Mouse (Mus musculus) midbrain, embryonic 14.5 days (tissue): ENCODE measurements around the gene Olfr558. TPM values are rescaled to one million over a fixed set of nuclear protein-coding genes. Genes with fewer than 3 reads are reported as not detected.

Experiments used
- ATAC-seq: fragments of 200-750 bp; cut with Nextera tagmentation; 2 replicates; pipeline ENCODE4 v1.8.0; 2017; ENCODE audit warnings: moderate number of reproducible peaks, moderate library complexity; ENCODE audit not compliant: low FRiP score, low TSS enrichment
- DNase-seq: peaks from one replicate; pipeline ENCODE4 v3.0.0-alpha.2; 2015
- H3K27ac ChIP-seq: fragments of 300-500 bp; sonication (generic); replicated peaks from 2 replicates; pipeline ENCODE4 v1.5.1; 2014; ENCODE audit warnings: mild to moderate bottlenecking, low read depth, low read length, moderate library complexity
- H3K27me3 ChIP-seq: fragments of 300-500 bp; sonication (generic); 2 replicates; pipeline ENCODE4 v1.6.1; 2014; ENCODE audit warnings: low read length, control low read depth, mixed read lengths; ENCODE audit not compliant: control insufficient read depth, insufficient read depth
- H3K36me3 ChIP-seq: fragments of 300-500 bp; sonication (generic); 2 replicates; pipeline ENCODE4 v1.6.1; 2014; ENCODE audit warnings: low read length, control low read depth; ENCODE audit not compliant: control insufficient read depth, insufficient read depth
- H3K4me1 ChIP-seq: fragments of 300-500 bp; sonication (generic); 2 replicates; pipeline ENCODE4 v1.6.1; 2014; ENCODE audit warnings: mild to moderate bottlenecking, antibody characterized with exemption, low read length, control low read depth; ENCODE audit not compliant: control insufficient read depth, insufficient read depth
- H3K4me2 ChIP-seq: fragments of 300-500 bp; sonication (generic); 2 replicates; pipeline ENCODE4 v1.6.1; 2014; ENCODE audit warnings: mild to moderate bottlenecking, low read length, moderate library complexity
- H3K4me3 ChIP-seq: fragments of 300-500 bp; sonication (generic); replicated peaks from 2 replicates; pipeline ENCODE4 v1.5.1; 2014; ENCODE audit warnings: low read depth, low read length
- H3K9ac ChIP-seq: fragments of 300-500 bp; sonication (generic); replicated peaks from 2 replicates; pipeline ENCODE4 v1.6.1; 2014; ENCODE audit warnings: mild to moderate bottlenecking, low read length, moderate library complexity
- H3K9me3 ChIP-seq: fragments of 300-500 bp; sonication (generic); 2 replicates; pipeline ENCODE4 v1.6.1; 2016; ENCODE audit warnings: low read length, control low read depth, mixed read lengths; ENCODE audit not compliant: control insufficient read depth
- WGBS: fragments of 180-500 bp; shearing (Covaris S2); extraction: QIAGEN DNeasy Blood & Tissue Kit; methylation state at CpG from one replicate; pipeline ENCODE4 v1.1.7; 2014; 5-methylcytosine and 5-hydroxymethylcytosine counted together
- polyA plus RNA-seq: library from polyadenylated mRNA; unstranded; fragments of >200 nt; fragmentation: Nextera tagmentation; extraction: Ambion mirVana; gene quantifications from 2 replicates; pipeline ENCODE4 v1.2.1, GENCODE M21; 2014

Gene Olfr558
- polyA plus RNA-seq, 1 experiment from 2014 or later = not detected

- H3K4me2 ChIP-seq = no peak overlapping the region
- no peaks in the 10 kb centered on the region for H3K9me3 ChIP-seq
- 86% methylated on average over 7 of the region's 7 CpGs for WGBS
- no peaks in the 10 kb centered on the region for H3K36me3 ChIP-seq
- no peak overlapping the region for H3K9ac ChIP-seq
- no peak overlapping the region for H3K27ac ChIP-seq
- no peaks in the 10 kb centered on the region for H3K4me1 ChIP-seq
- DNase-seq (no peak), ATAC-seq (no peak)
- no peaks in the 10 kb centered on the region for H3K27me3 ChIP-seq
- no peak overlapping the region for H3K4me3 ChIP-seq
Observed at GRCm38 (mm10) chr7:102698461-102698860, 3.6 kb upstream of the Olfr558 start.

DNA sequence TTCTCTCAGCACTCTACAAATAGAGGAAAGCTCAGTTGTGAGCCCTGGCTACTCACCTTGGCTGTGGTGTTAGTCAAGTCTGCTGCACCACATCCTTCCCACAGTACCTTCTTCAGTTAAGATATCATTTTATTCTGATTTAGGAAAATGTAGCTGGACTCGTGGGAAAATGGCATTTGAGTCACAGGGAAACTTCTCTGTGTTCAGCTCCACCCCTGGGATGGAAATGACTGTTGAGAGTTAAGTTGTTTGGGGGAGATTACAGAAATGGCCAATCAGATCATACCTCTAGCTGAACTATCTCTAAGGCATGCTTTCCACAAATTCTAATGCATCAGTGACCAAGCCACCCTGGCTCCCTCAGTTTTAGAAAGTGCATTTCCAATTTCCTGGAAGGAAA, 17.0 kb downstream of the Olfr558 start, which contains the start of gene Olfr33:
TSS of gene Olfr33 (minus strand) at position 101 of the 400 bp plus-strand sequence.
- H3K27ac ChIP-seq = no peak within 1 kb of the TSS
- no peak within 1 kb of the TSS for H3K4me3 ChIP-seq
- 54% methylated on average over 1 of the region's 1 CpGs for WGBS
- no peaks in the 10 kb centered on the region for H3K4me1 ChIP-seq
- ATAC-seq (no peak), DNase-seq (no peak)
- no peaks in the 10 kb centered on the region for H3K27me3 ChIP-seq
- no peaks in the 10 kb centered on the region for H3K9me3 ChIP-seq
- no peaks in the 10 kb centered on the region for H3K36me3 ChIP-seq
- no peak within 1 kb of the TSS for H3K4me2 ChIP-seq
- H3K9ac ChIP-seq = no peak within 1 kb of the TSS

DNA sequence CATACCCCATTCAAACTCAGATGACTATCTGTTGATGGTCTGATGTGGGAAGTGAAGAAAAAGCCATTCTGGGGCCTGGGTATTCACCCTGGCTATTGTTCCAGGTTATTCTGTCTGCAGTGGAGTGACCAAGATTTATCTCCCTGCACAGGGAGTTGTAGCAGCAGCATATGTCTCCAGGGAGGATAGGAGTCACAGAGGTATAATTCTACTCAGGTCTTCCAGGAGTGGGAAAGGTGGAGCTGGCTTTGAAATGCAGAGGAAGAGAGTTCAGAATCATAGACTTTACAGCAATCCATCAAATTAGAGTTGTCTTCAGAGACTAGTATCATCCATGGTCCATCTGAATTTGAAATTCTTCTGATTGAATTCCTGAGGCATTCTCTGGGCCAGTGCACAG, 25.4 kb downstream of the Olfr558 start, which contains the start of gene Olfr559:
TSS of gene Olfr559 (minus strand) at position 101 of the 400 bp plus-strand sequence.
- DNase-seq (no peak), ATAC-seq (no peak)
- Histone ChIP-seq H3K9me3 (no peaks in the 10 kb centered on the region), H3K4me3 (no peak within 1 kb of the TSS), H3K27me3 (no peaks in the 10 kb centered on the region), H3K27ac (no peak within 1 kb of the TSS), H3K36me3 (no peaks in the 10 kb centered on the region), H3K9ac (no peak within 1 kb of the TSS), H3K4me1 (no peaks in the 10 kb centered on the region), H3K4me2 (no peak within 1 kb of the TSS)

GRCm38 (mm10) chr7:102733793-102734192, 31.8 kb downstream of the Olfr558 start:
- no peaks in the 10 kb centered on the region for H3K27me3 ChIP-seq
- H3K4me1 ChIP-seq = no peaks in the 10 kb centered on the region
- ATAC-seq = peak; percentile 31; the same call in 1 of the 2 replicates
- H3K9me3 ChIP-seq = no peaks in the 10 kb centered on the region
- DNase-seq = no peak
- no peak overlapping the region for H3K9ac ChIP-seq
- H3K36me3 ChIP-seq = no peaks in the 10 kb centered on the region
- WGBS = 86% methylated on average over 1 of the region's 1 CpGs
- no peak overlapping the region for H3K4me2 ChIP-seq
- no peak overlapping the region for H3K27ac ChIP-seq
- H3K4me3 ChIP-seq = no peak overlapping the region

DNA sequence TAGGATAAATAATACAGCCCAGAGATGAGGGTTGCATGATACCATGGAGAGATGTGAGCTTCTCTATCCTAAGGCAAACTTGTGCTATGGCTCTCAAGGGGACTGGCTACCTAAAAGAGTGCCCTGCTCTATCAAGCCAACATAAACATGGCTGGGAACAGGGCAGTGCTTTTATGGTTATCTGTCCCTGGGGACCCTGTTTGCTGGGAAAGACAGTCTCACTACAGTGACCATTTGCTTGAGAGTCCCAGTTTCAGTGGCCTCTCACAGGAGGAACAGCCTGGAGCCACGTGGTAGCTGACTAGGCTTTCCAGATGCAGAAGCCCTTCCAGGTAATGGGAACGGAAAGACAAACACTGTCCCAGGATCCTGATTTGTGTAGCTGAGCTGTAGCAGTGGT, 35.7 kb downstream of the Olfr558 start:
- Histone ChIP-seq H3K36me3 (no peaks in the 10 kb centered on the region), H3K27me3 (no peaks in the 10 kb centered on the region), H3K9ac (no peak overlapping the region), H3K4me3 (no peak overlapping the region), H3K27ac (no peak overlapping the region), H3K9me3 (no peaks in the 10 kb centered on the region), H3K4me2 (no peak overlapping the region), H3K4me1 (no peaks in the 10 kb centered on the region)
- DNase-seq (no peak), ATAC-seq (no peak)
- WGBS = 65% methylated on average over 2 of the region's 2 CpGs

DNA sequence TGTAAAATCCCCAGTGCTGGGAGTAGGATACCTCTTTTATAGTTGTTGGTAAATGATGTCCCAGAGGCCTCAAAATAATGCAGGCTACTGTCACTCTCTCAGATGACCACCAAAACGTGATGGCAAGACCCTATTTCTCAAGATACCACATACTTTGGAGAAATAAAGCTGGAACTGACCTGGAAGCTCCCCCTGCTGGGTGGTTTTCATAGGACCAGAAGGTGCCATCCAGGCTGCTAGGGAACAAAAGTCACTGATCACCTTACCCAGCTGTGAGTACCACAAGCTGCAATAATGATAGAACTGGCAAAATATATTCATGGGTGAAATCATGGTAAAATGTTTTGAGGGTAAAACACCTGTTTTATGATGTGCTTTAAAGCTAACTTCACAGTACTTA, 50.1 kb downstream of the Olfr558 start:
- no peaks in the 10 kb centered on the region for H3K36me3 ChIP-seq
- no peak overlapping the region for H3K4me2 ChIP-seq
- H3K4me1 ChIP-seq = no peaks in the 10 kb centered on the region
- no peaks in the 10 kb centered on the region for H3K9me3 ChIP-seq
- H3K9ac ChIP-seq = no peak overlapping the region
- DNase-seq (no peak), ATAC-seq (no peak)
- H3K27ac ChIP-seq = no peak overlapping the region
- no peak overlapping the region for H3K4me3 ChIP-seq
- no peaks in the 10 kb centered on the region for H3K27me3 ChIP-seq
- WGBS = 13% methylated on average over 1 of the region's 1 CpGs

GRCm38 (mm10) chr7:102759266-102759665, 57.3 kb downstream of the Olfr558 start, which contains the start of the genes Olfr560 and Olfr78:
Olfr560 (minus strand) TSS chr7:102759366.
Olfr78 (minus strand) TSS chr7:102759471.
- H3K9ac ChIP-seq = no peak within 1 kb of the TSS
- no peaks in the 10 kb centered on the region for H3K9me3 ChIP-seq
- no peak for DNase-seq
- no peak within 1 kb of the TSS for H3K27ac ChIP-seq
- WGBS = 70% methylated on average over 4 of the region's 4 CpGs
- no peak for ATAC-seq
- no peaks in the 10 kb centered on the region for H3K27me3 ChIP-seq
- H3K4me2 ChIP-seq = no peak within 1 kb of the TSS
- H3K36me3 ChIP-seq = no peaks in the 10 kb centered on the region
- no peak within 1 kb of the TSS for H3K4me3 ChIP-seq
- no peaks in the 10 kb centered on the region for H3K4me1 ChIP-seq

Other genes starting within 250 kb of the Olfr558 start
- 0.61 and 0.74 TPM in 2 replicates for gene Olfr543, start 220.5 kb upstream of the Olfr558 start, polyA plus RNA-seq
- 0.14 and 0.22 TPM in 2 replicates for gene Olfr544, start 213.9 kb upstream of the Olfr558 start, polyA plus RNA-seq
- gene Olfr545, start 202.6 kb upstream of the Olfr558 start, polyA plus RNA-seq = 0.20 TPM in 1 of 2 replicates, not detected in the other
- not detected in 2 replicates for gene Olfr547, start 167.5 kb upstream of the Olfr558 start, polyA plus RNA-seq
- not detected in 2 replicates for gene Olfr548-ps1, start 161.3 kb upstream of the Olfr558 start, polyA plus RNA-seq
- not detected in 2 replicates for gene Olfr549, start 152.3 kb upstream of the Olfr558 start, polyA plus RNA-seq
- 0.61 TPM in 1 of 2 replicates, not detected in the other for gene Trim21, start 136.7 kb upstream of the Olfr558 start, polyA plus RNA-seq
- not detected in 2 replicates for gene Olfr550, start 130.8 kb upstream of the Olfr558 start, polyA plus RNA-seq
- gene Olfr551, start 110.3 kb upstream of the Olfr558 start, polyA plus RNA-seq = not detected in 2 replicates
- gene Olfr552, start 104.4 kb upstream of the Olfr558 start, polyA plus RNA-seq = not detected in 2 replicates
- not detected in 2 replicates for gene Olfr553, start 84.0 kb upstream of the Olfr558 start, polyA plus RNA-seq
- not detected in 2 replicates for gene Olfr554, start 63.8 kb upstream of the Olfr558 start, polyA plus RNA-seq
- gene Olfr555, start 43.4 kb upstream of the Olfr558 start, polyA plus RNA-seq = not detected in 2 replicates
- not detected in 2 replicates for gene Olfr556, start 37.3 kb upstream of the Olfr558 start, polyA plus RNA-seq
- gene Trim68, start 14.9 kb upstream of the Olfr558 start, polyA plus RNA-seq = 6.5 and 8.1 TPM in 2 replicates
- not detected in 2 replicates for gene Olfr557, start 6.3 kb upstream of the Olfr558 start, polyA plus RNA-seq
- not detected in 2 replicates for gene Olfr33, start 16.9 kb downstream of the Olfr558 start, polyA plus RNA-seq
- not detected in 2 replicates for gene Olfr559, start 25.3 kb downstream of the Olfr558 start, polyA plus RNA-seq
- gene Olfr560, start 57.2 kb downstream of the Olfr558 start, polyA plus RNA-seq = not detected in 2 replicates
- not detected in 2 replicates for gene Olfr78, start 57.3 kb downstream of the Olfr558 start, polyA plus RNA-seq
- not detected in 2 replicates for gene Olfr561, start 69.0 kb downstream of the Olfr558 start, polyA plus RNA-seq
- not detected in 2 replicates for gene Olfr564, start 101.3 kb downstream of the Olfr558 start, polyA plus RNA-seq
- gene Olfr566, start 156.6 kb downstream of the Olfr558 start, polyA plus RNA-seq = not detected in 2 replicates
- gene Olfr568, start 174.9 kb downstream of the Olfr558 start, polyA plus RNA-seq = not detected in 2 replicates
- not detected in 2 replicates for gene Olfr569, start 188.7 kb downstream of the Olfr558 start, polyA plus RNA-seq
- gene Olfr570, start 192.4 kb downstream of the Olfr558 start, polyA plus RNA-seq = not detected in 2 replicates
- gene Olfr571, start 215.3 kb downstream of the Olfr558 start, polyA plus RNA-seq = not detected in 2 replicates
- gene Olfr572, start 222.2 kb downstream of the Olfr558 start, polyA plus RNA-seq = not detected in 2 replicates
- gene Olfr573-ps1, start 240.4 kb downstream of the Olfr558 start, polyA plus RNA-seq = not detected in 2 replicates
- not detected in 2 replicates for gene Olfr574, start 246.3 kb downstream of the Olfr558 start, polyA plus RNA-seq